Mouse (Mus musculus) liver, embryonic 14.5 days (tissue): ENCODE measurements around the gene Chp2.

Source experiments
- CTCF ChIP-seq: IDR thresholded peaks from 2 replicates; pipeline ENCODE4 v1.5.1; 2016; ENCODE audit warnings: antibody characterized with exemption, low read depth, control low read depth
- EP300 ChIP-seq: IDR thresholded peaks from 2 replicates; pipeline ENCODE4 v1.6.1; 2016; ENCODE audit warnings: antibody characterized with exemption, low read depth

DNA sequence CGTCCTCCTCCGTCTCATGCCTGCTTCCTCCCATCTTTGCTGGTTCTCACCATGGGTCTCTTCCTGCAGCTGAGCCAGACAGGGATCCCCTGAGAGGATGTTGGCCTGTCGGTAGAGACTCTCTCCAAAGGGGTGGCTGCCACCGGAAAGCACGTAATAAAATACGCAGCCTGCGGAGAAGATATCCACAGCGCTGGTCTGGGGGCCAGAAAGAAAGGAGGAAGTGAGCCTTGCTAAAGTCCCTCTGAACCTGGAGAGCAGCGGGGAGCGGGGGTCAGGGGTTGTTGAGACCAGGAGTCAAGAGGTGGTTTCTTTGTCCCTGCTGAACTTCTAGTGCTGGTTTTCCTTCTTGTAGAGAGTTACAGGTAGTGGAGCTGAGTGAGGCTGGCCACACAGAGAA is 47.7 kb upstream of the Chp2 start:
- TF ChIP-seq CTCF, result no peak
- TF ChIP-seq EP300, result no peak
